Mouse (Mus musculus) midbrain, embryonic 11.5 days (tissue): ENCODE data around the gene Pacs1. TPM values are rescaled to one million over a fixed set of nuclear protein-coding genes. Genes with fewer than 3 reads are reported as not detected.
"Not testable (repeated sequence)": the region's sequence is repeated elsewhere in the genome, so short reads cannot be mapped to it uniquely, and the experiment has no call there.

Experiments used
- ATAC-seq: fragments of 200-750 bp; cut with Nextera tagmentation; 2 replicates; pipeline ENCODE4 v1.8.0; 2017; ENCODE audit warnings: moderate TSS enrichment, moderate library complexity; ENCODE audit not compliant: low FRiP score
- DNase-seq: peaks from one replicate; pipeline ENCODE4 v3.0.0; 2015; ENCODE audit warnings: low spot score; ENCODE audit errors: missing footprints
- H3K27ac ChIP-seq: fragments of 300-500 bp; sonication (generic); 2 replicates; pipeline ENCODE4 v1.5.1; 2014; ENCODE audit warnings: low read depth, low read length
- H3K27me3 ChIP-seq: fragments of 300-500 bp; sonication (generic); 2 replicates; pipeline ENCODE4 v1.6.1; 2014; ENCODE audit warnings: mild to moderate bottlenecking, low read length, moderate library complexity, mixed read lengths; ENCODE audit not compliant: control insufficient read depth, insufficient read depth
- H3K36me3 ChIP-seq: fragments of 300-500 bp; sonication (generic); 2 replicates; pipeline ENCODE4 v1.6.1; 2014; ENCODE audit warnings: mild to moderate bottlenecking, low read length, moderate library complexity, mixed read lengths; ENCODE audit not compliant: control insufficient read depth, insufficient read depth
- H3K4me1 ChIP-seq: fragments of 300-500 bp; sonication (generic); 2 replicates; pipeline ENCODE4 v1.6.1; 2014; ENCODE audit warnings: low read length; ENCODE audit not compliant: control insufficient read depth, insufficient read depth
- H3K4me2 ChIP-seq: fragments of 300-500 bp; sonication (generic); 2 replicates; pipeline ENCODE4 v1.6.1; 2014; ENCODE audit warnings: mild to moderate bottlenecking, moderate library complexity
- H3K4me3 ChIP-seq: fragments of 300-500 bp; sonication (generic); 2 replicates; pipeline ENCODE4 v1.5.1; 2014; ENCODE audit warnings: low read depth, low read length
- H3K9ac ChIP-seq: fragments of 300-500 bp; sonication (generic); 2 replicates; pipeline ENCODE4 v1.6.1; 2014; ENCODE audit warnings: low read length
- H3K9me3 ChIP-seq: fragments of 300-500 bp; sonication (generic); 2 replicates; pipeline ENCODE4 v1.6.1; 2016; ENCODE audit warnings: low read length; ENCODE audit not compliant: control insufficient read depth
- WGBS: fragments of 180-500 bp; shearing (Covaris S2); extraction: QIAGEN DNeasy Blood & Tissue Kit; methylation state at CpG from one replicate; pipeline ENCODE4 v1.1.7; 2014; 5-methylcytosine and 5-hydroxymethylcytosine counted together
- microRNA-seq: library from miRNA; unstranded; fragments of <30 nt; microRNA quantifications from one replicate; pipeline ENCODE4, GENCODE M21; 2017
- polyA plus RNA-seq: library from polyadenylated mRNA; unstranded; fragments of >200 nt; fragmentation: Nextera tagmentation; extraction: Ambion mirVana; gene quantifications from 2 replicates; pipeline ENCODE4 v1.2.1, GENCODE M21; 2014

The Pacs1 gene
- polyA plus RNA-seq, 1 experiment from 2014 or later, result 26.1 TPM

DNA sequence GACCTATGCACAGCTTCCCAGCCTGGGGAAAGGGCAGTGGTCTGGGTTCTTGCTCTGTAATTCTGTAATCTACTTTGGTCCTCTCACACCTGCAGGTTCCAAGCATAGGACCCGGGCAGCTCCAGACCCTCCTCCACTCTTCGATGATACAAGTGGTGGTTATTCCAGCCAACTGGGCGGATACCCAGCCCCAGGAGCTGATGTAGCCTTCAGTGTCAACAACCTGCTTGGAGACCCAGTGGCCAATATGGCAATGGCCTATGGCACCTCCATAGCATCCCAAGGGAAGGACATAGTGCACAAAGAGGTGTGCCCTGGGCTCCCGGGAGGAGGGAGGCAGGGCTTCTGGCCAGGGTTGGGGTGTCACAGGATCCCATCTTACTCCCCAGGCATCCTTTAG is 183.6 kb downstream of the Pacs1 start:
- peak overlapping the region; percentile 83 for H3K4me2 ChIP-seq

DNA sequence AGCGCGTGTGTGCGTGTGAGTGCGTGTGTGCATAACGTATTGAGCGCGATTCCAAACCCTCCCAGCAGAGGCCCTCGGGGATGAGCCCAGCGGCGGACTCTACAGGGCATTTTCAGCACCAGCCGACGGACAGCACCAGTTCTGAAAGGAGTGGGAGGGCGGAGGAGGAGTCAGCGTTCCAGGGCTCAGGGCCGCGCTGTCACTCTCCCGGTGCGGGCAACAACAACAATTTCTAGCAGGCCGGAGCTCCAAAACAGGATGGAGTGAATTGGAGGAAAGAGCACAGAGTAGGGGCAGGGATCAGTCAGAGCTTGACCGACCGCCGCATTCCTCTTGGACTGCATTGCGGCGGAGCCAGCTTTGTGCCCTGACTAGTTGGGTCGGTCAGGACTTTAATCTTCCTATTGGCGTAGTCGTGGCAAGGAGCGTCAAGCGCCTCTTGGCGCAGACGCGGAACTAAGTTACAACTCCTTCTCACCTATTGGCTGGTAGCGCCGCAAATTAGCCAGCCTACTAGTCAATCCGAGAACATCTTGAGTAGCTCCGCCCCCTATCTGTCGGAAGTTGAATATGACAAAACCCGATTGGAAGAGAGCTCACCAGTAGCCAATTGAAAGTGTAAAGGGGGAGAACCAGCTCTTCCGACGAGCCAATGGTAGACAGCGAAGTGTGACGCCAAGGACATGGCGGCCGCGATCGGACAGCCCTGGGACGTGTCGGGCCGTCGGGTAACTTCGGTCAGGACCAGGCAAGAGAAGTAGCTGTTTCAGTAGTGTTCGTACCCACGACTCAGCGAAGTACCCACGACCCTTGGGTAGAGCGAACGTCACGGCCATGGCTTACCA is 184.8 kb downstream of the Pacs1 start, which contains the start of gene Yif1a:
Gene Yif1a (plus strand): TSS at position 655 of the 845 bp plus-strand sequence.
- DNase-seq, result peak; percentile 100
- Histone ChIP-seq H3K4me3 (peak within 1 kb of the TSS; percentile 86), H3K36me3 (peaks cover 2% of the 10 kb centered on the region; the same call in 1 of the 2 replicates), H3K27ac (peak within 1 kb of the TSS; percentile 71), H3K9ac (peak within 1 kb of the TSS; percentile 72), H3K9me3 (no peaks in the 10 kb centered on the region), H3K27me3 (peaks cover 33% of the 10 kb centered on the region), H3K4me1 (peaks cover 22% of the 10 kb centered on the region), H3K4me2 (peak within 1 kb of the TSS; percentile 83)
- WGBS, result under 1% methylated on average over 58 of the region's 58 CpGs
- peak; percentile 91 for ATAC-seq

More for the DNA sequence above, 183.6 kb downstream of the Pacs1 start:
- H3K36me3 ChIP-seq, result peaks cover 5% of the 10 kb centered on the region; the same call in 1 of the 2 replicates
- no peak overlapping the region for H3K27ac ChIP-seq
- peak overlapping the region; percentile 86 for H3K4me3 ChIP-seq
- peak overlapping the region; percentile 72; the same call in 1 of the 2 replicates for H3K9ac ChIP-seq
- DNase-seq (no peak), ATAC-seq (no peak)
- H3K4me1 ChIP-seq, result peaks cover 26% of the 10 kb centered on the region
- H3K9me3 ChIP-seq, result no peaks in the 10 kb centered on the region
- WGBS, result 86% methylated on average over 4 of the region's 4 CpGs
- H3K27me3 ChIP-seq, result peaks cover 22% of the 10 kb centered on the region

DNA sequence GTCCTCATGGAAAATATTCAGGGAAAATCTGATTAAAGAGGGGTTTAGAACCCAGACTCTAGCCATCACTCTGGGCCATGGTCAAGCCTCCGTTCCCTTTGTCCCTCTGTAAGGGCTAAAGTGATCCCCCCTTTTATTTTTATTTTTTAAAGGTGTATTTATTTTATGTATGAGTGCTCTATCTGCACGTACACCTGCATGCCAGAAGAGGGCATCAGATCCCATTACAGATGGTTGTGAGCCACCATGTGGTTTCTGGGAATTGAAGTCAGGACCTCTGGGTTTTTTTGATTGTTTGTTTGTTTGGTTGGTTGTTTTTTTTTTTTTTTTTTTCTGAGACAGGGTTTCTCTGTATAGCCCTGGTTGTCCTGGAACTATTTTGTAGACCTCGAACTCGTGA is 186.4 kb downstream of the Pacs1 start:
- not testable (repeated sequence) for ATAC-seq, DNase-seq, H3K4me3 ChIP-seq, H3K9ac ChIP-seq, H3K36me3 ChIP-seq, H3K27ac ChIP-seq, H3K9me3 ChIP-seq, H3K4me2 ChIP-seq
- 59% methylated on average over 4 of the region's 4 CpGs for WGBS
- Histone ChIP-seq H3K4me1 (peaks cover 22% of the 10 kb centered on the region), H3K27me3 (peaks cover 48% of the 10 kb centered on the region)

DNA sequence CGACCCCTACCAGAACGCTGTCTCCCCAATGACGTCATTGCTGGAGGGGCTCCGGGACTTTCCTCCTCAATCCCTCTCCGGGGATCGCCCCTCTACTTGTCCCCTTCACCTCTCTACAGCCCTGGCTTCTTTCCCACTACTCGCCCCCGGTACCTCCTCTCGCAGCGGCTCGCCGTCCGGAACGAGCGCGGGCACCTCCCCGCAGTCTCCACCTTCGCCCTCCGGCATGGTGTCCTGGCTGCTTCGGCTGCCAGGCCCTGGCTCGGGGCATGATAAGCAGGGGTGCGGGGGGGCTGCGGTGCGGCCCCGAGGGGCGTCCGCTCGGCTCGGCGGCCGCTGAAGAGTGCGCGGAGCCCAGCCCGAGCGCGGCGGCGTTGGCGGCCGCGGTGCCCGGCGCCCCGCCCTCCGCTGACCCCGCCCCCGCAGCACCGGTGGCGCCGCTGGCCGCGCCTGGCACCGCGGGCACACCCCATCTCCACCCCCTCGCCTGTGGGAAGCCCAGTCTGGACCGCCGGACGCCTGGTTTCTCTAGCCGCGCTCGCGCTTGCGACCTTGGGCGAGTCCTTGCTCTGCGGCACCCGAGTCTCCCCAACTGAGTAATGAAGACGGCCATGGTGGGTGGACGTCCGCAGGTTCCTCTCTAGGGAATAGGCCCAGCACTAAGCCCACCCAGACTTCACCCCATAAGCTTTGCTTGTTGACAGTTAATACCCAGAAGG is 187.6 kb downstream of the Pacs1 start, which contains the start of gene Tmem151a:
Gene Tmem151a (minus strand): TSS at position 387 of the 719 bp plus-strand sequence.
- Histone ChIP-seq H3K9ac (peak within 1 kb of the TSS; percentile 36), H3K4me2 (peak within 1 kb of the TSS; percentile 55), H3K9me3 (no peaks in the 10 kb centered on the region), H3K4me3 (peak within 1 kb of the TSS; percentile 35), H3K27ac (no peak within 1 kb of the TSS), H3K36me3 (no peaks in the 10 kb centered on the region; the same call in 1 of the 2 replicates), H3K4me1 (peaks cover 22% of the 10 kb centered on the region), H3K27me3 (peaks cover 55% of the 10 kb centered on the region)
- no peak for DNase-seq
- 2% methylated on average over 60 of the region's 69 CpGs for WGBS
- no peak for ATAC-seq

DNA sequence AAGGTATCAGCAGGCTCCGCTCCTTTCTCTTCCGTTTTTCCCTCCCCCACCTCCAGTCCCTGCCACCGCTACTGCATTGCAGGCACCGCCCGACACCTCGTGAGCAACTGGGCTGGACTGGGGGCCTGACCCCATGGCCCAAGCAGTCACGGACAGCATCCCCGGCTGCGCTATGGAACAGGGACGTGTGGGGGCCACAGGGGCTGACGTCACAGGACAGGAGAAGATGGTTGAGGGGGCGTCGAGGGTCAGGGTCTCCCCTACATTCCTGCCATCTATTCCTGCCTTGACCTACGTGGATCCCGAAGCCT is 188.1 kb downstream of the Pacs1 start:
- Histone ChIP-seq H3K27me3 (peaks cover 55% of the 10 kb centered on the region), H3K9ac (no peak overlapping the region)
- WGBS, result 7% methylated on average over 15 of the region's 15 CpGs

DNA sequence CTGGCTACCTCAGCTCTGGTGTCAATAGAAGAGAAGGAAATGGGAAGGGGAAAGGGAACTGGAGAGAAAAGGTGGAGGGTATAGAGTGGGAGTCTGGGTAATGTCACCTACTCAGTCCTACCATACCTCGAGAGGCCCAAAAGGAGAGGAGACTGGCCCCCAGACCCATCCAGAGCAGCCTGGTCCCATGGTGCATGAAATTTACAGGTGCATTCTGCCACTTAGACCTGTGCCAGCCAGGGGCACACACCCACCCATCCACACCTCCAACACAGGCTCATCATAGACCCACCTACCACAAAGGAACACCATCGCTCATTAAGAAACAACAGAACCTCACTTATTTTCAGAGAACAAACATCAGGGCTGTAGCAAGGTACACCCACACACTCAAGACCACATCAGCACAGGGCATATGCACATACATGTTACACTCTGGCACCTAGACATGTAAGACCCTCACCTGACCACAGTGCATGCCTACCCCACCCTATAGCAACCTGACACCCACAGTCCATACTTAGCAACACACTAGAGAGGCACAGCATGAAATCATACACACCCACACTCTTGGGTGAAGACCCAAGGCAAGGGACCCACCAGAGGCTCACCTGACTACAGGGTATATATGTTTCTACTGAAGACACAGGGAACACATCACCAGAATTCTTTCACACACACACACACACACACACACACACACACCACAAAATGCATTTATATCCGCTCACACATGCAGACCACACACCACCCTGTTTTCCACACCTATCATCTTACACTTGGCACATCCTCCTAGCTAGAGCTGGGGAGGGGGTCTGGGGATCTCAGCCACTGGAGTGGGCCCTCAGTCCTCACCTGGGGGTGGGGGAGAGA is 188.7 kb downstream of the Pacs1 start:
- H3K36me3 ChIP-seq, result no peaks in the 10 kb centered on the region
- no peak overlapping the region for H3K27ac ChIP-seq
- no peak overlapping the region for H3K4me3 ChIP-seq
- DNase-seq (no peak), ATAC-seq (no peak)
- WGBS, result 64% methylated on average over 3 of the region's 3 CpGs
- peaks cover 18% of the 10 kb centered on the region for H3K4me1 ChIP-seq
- no peak overlapping the region for H3K9ac ChIP-seq
- H3K4me2 ChIP-seq, result no peak overlapping the region
- H3K27me3 ChIP-seq, result peaks cover 55% of the 10 kb centered on the region
- H3K9me3 ChIP-seq, result no peaks in the 10 kb centered on the region

More for the DNA sequence above, 188.1 kb downstream of the Pacs1 start:
- Histone ChIP-seq H3K27ac (no peak overlapping the region), H3K4me1 (peaks cover 22% of the 10 kb centered on the region), H3K4me3 (peak overlapping the region; percentile 35), H3K9me3 (no peaks in the 10 kb centered on the region), H3K36me3 (no peaks in the 10 kb centered on the region; the same call in 1 of the 2 replicates), H3K4me2 (peak overlapping the region; percentile 55)
- ATAC-seq (no peak), DNase-seq (no peak)

Small RNA genes within 50 kb of the gene (microRNA-seq; reads per million reads assigned to microRNA genes)
- not detected for gene Gm27468

Other genes with a start within 250 kb of the Pacs1 start
- 4.2 TPM in 2 replicates for gene Slc29a2, start 249.3 kb downstream of the Pacs1 start, polyA plus RNA-seq
- 40.1 and 41.7 TPM in 2 replicates for gene B4gat1, start 234.3 kb downstream of the Pacs1 start, polyA plus RNA-seq
- gene AC124502.3, start 234.2 kb downstream of the Pacs1 start, polyA plus RNA-seq, result 1.6 TPM in 2 replicates
- 66.1 and 68.4 TPM in 2 replicates for gene Brms1, start 231.8 kb downstream of the Pacs1 start, polyA plus RNA-seq
- 0.63 and 1.4 TPM in 2 replicates for gene Rin1, start 222.6 kb downstream of the Pacs1 start, polyA plus RNA-seq
- gene Cd248, start 205.0 kb downstream of the Pacs1 start, polyA plus RNA-seq, result 26.7 and 32.2 TPM in 2 replicates
- 1.3 TPM in 2 replicates for gene Tmem151a, start 187.6 kb downstream of the Pacs1 start, polyA plus RNA-seq
- 70.4 and 80.6 TPM in 2 replicates for gene Yif1a, start 184.6 kb downstream of the Pacs1 start, polyA plus RNA-seq
- 106 and 115 TPM in 2 replicates for gene Cnih2, start 174.6 kb downstream of the Pacs1 start, polyA plus RNA-seq
- gene Rab1b, start 166.0 kb downstream of the Pacs1 start, polyA plus RNA-seq, result 214 and 231 TPM in 2 replicates
- 24.4 and 25.0 TPM in 2 replicates for gene Klc2, start 154.6 kb downstream of the Pacs1 start, polyA plus RNA-seq
- 377 and 399 TPM in 2 replicates for gene Sf3b2, start 22.3 kb upstream of the Pacs1 start, polyA plus RNA-seq
- gene Gal3st3, start 25.2 kb upstream of the Pacs1 start, polyA plus RNA-seq, result 15.6 TPM in 2 replicates
- gene Catsper1, start 62.6 kb upstream of the Pacs1 start, polyA plus RNA-seq, result not detected in 2 replicates
- 1.0 and 2.1 TPM in 2 replicates for gene Cst6, start 76.5 kb upstream of the Pacs1 start, polyA plus RNA-seq
- gene Eif1ad, start 93.6 kb upstream of the Pacs1 start, polyA plus RNA-seq, result 68.1 and 73.9 TPM in 2 replicates
- gene Banf1, start 94.0 kb upstream of the Pacs1 start, polyA plus RNA-seq, result 477 and 512 TPM in 2 replicates
- gene Sart1, start 115.6 kb upstream of the Pacs1 start, polyA plus RNA-seq, result 74.0 and 81.0 TPM in 2 replicates
- not detected in 2 replicates for gene Tsga10ip, start 129.4 kb upstream of the Pacs1 start, polyA plus RNA-seq
- gene Drap1, start 151.9 kb upstream of the Pacs1 start, polyA plus RNA-seq, result 187 and 204 TPM in 2 replicates
- 31.6 and 33.1 TPM in 2 replicates for gene AI837181, start 152.0 kb upstream of the Pacs1 start, polyA plus RNA-seq
- gene Fosl1, start 174.4 kb upstream of the Pacs1 start, polyA plus RNA-seq, result not detected in 2 replicates
- gene Ccdc85b, start 184.8 kb upstream of the Pacs1 start, polyA plus RNA-seq, result 6.9 and 7.8 TPM in 2 replicates
- gene Fibp, start 187.5 kb upstream of the Pacs1 start, polyA plus RNA-seq, result 98.3 and 103 TPM in 2 replicates
- 2.4 and 3.0 TPM in 2 replicates for gene Ctsw, start 195.4 kb upstream of the Pacs1 start, polyA plus RNA-seq
- gene Efemp2, start 200.8 kb upstream of the Pacs1 start, polyA plus RNA-seq, result 52.7 and 54.7 TPM in 2 replicates
- gene Mus81, start 215.3 kb upstream of the Pacs1 start, polyA plus RNA-seq, result 38.4 TPM in 2 replicates
- 3,750 and 3,786 TPM in 2 replicates for gene Cfl1, start 217.3 kb upstream of the Pacs1 start, polyA plus RNA-seq
- gene 1700020D05Rik, start 230.7 kb upstream of the Pacs1 start, polyA plus RNA-seq, result not detected in 2 replicates
- gene Snx32, start 237.4 kb upstream of the Pacs1 start, polyA plus RNA-seq, result 17.9 and 20.3 TPM in 2 replicates